Mouse (Mus musculus): ENCODE data around the gene Dnajc13.

DNA sequence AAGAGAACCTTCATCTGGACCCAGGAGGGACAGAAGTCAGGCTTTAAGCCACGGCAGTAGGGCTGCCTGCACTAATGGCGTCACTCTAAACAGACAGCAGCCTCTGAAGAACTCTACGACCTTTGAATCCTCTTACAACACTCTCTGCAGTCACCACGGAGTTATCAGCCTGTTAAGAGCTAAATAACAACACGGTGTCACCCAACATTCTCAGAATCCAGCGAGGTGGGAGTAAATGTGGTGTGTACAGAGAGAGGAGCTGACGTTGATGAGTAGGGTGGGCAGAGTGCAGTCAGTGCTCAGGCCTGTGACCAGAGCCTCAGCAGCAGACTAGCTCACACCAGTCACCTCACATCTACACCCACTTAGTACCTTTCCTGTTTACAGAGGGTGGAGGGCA is 101.6 kb downstream of the Dnajc13 start:
- no peak for TF ChIP-seq POLR2A (IDR thresholded peaks at IDR 0.05; ENCODE audit: borderline replicate concordance, extremely low read depth, insufficient read depth, insufficient read length, poor library complexity, severe bottlenecking)
- no peak for TF ChIP-seq CTCF (IDR thresholded peaks at IDR 0.05; ENCODE audit: borderline replicate concordance, extremely low read depth, insufficient read depth, insufficient read length)

Measured in brain, embryonic 14.5 days (tissue).